Mouse (Mus musculus) liver, embryonic 14.5 days (tissue): Measurements from ENCODE around the gene Cactin. TPM values are rescaled to one million over a fixed set of nuclear protein-coding genes. Genes with fewer than 3 reads are reported as not detected.
A peak's percentile ranks its signal among the peaks of the same experiment; 100 is the strongest.

ENCODE experiments used
- ATAC-seq: fragments of 200-750 bp; cut with Nextera tagmentation; 2 replicates; pipeline ENCODE4 v1.8.0; 2017; ENCODE audit warnings: moderate number of reproducible peaks, mild to moderate bottlenecking, moderate library complexity; ENCODE audit not compliant: insufficient read depth
- DNase-seq, 3 experiments: peaks; one replicate each; pipeline ENCODE4 v3.0.0-alpha.2; 2012 to 2013; ENCODE audit warnings: low read depth in 3 of 3, low spot score in 3 of 3
- H3K27ac ChIP-seq: fragments of 300-500 bp; sonication (generic); 2 replicates; pipeline ENCODE4 v1.5.1; 2014; ENCODE audit warnings: moderate library complexity, mild to moderate bottlenecking, control low read depth, inconsistent platforms
- H3K27me3 ChIP-seq: fragments of 300-500 bp; sonication (generic); 2 replicates; pipeline ENCODE4 v1.6.1; 2014; ENCODE audit warnings: mild to moderate bottlenecking, low read length, moderate library complexity; ENCODE audit not compliant: control insufficient read depth, insufficient read depth
- H3K36me3 ChIP-seq: fragments of 300-500 bp; sonication (generic); replicated peaks from 2 replicates; pipeline ENCODE4 v1.6.1; 2014; ENCODE audit warnings: low read depth; ENCODE audit not compliant: control insufficient read depth, insufficient read depth
- H3K4me1 ChIP-seq, 2 experiments: fragments of 200-500 bp in 1 of 2; fragments of 300-500 bp in 1 of 2; sonication (generic) in 1 of 2; replicated peaks; 2 replicates each; pipeline ENCODE4 v1.6.1; 2012 to 2014; ENCODE audit warnings: antibody characterized with exemption in 1 of 2, inconsistent platforms in 1 of 2, low read length in 1 of 2; ENCODE audit not compliant: control insufficient read depth in 2 of 2, insufficient read depth in 2 of 2
- H3K4me2 ChIP-seq: fragments of 300-500 bp; sonication (generic); 2 replicates; pipeline ENCODE4 v1.6.1; 2014; ENCODE audit warnings: low read depth, mild to moderate bottlenecking, control low read depth, moderate library complexity
- H3K4me3 ChIP-seq, 2 experiments: fragments of 200-500 bp in 1 of 2; fragments of 300-500 bp in 1 of 2; sonication (generic) in 1 of 2; 2 replicates each; pipeline ENCODE4 v1.5.1; 2012 to 2014; ENCODE audit warnings: low read depth in 2 of 2, low read length in 2 of 2, mild to moderate bottlenecking in 2 of 2, control low read depth in 1 of 2, inconsistent platforms in 1 of 2, moderate library complexity in 1 of 2; ENCODE audit not compliant: insufficient read depth in 1 of 2
- H3K9ac ChIP-seq: fragments of 300-500 bp; sonication (generic); replicated peaks from 2 replicates; pipeline ENCODE4 v1.6.1; 2014; ENCODE audit warnings: mild to moderate bottlenecking, control low read depth, moderate library complexity
- H3K9me3 ChIP-seq: fragments of 300-500 bp; sonication (generic); 2 replicates; pipeline ENCODE4 v1.6.1; 2016; ENCODE audit warnings: low read length, mixed read lengths; ENCODE audit not compliant: control insufficient read depth
- CTCF ChIP-seq: IDR thresholded peaks from 2 replicates; pipeline ENCODE4 v1.5.1; 2016; ENCODE audit warnings: antibody characterized with exemption, low read depth, control low read depth
- EP300 ChIP-seq: IDR thresholded peaks from 2 replicates; pipeline ENCODE4 v1.6.1; 2016; ENCODE audit warnings: antibody characterized with exemption, low read depth
- WGBS: fragments of 180-500 bp; shearing (Covaris S2); extraction: QIAGEN DNeasy Blood & Tissue Kit; methylation state at CpG from one replicate; pipeline ENCODE4 v1.1.7; 2014; ENCODE audit not compliant: insufficient replicate concordance; 5-methylcytosine and 5-hydroxymethylcytosine counted together
- polyA plus RNA-seq, 2 experiments: library from polyadenylated mRNA; depleted of rRNA in 1 of 2; stranded (reverse) in 1 of 2; unstranded in 1 of 2; fragments of >200 nt; fragmentation: Nextera tagmentation in 1 of 2; extraction: Ambion mirVana in 1 of 2; gene quantifications; 2 replicates each; pipeline versions ENCODE4 v1.2.1 to v1.2.3; 2012 to 2014

The Cactin gene
- polyA plus RNA-seq, 2 experiments, result 12.1 to 24.3 TPM

- TF ChIP-seq CTCF (no peak), EP300 (no peak)
- no peak for DNase-seq
- no peak overlapping the region for H3K27ac ChIP-seq
- H3K9ac ChIP-seq, result no peak overlapping the region
- no peak overlapping the region for H3K4me2 ChIP-seq
- peaks cover 49% of the 10 kb centered on the region for H3K36me3 ChIP-seq
- no peak for ATAC-seq
- WGBS, result 94% methylated on average over 18 of the region's 18 CpGs
- H3K27me3 ChIP-seq, result no peaks in the 10 kb centered on the region
- peaks cover 7 to 16% of the 10 kb centered on the region in 2 experiments for H3K4me1 ChIP-seq
- no peaks in the 10 kb centered on the region for H3K9me3 ChIP-seq
- no peak overlapping the region for H3K4me3 ChIP-seq
These were observed 3.1 kb downstream of the Cactin start for GRCm38 (mm10) chr10:81323791-81324530.

- no peaks in the 10 kb centered on the region for H3K27me3 ChIP-seq
- H3K36me3 ChIP-seq, result peaks cover 49% of the 10 kb centered on the region
- no peak overlapping the region for H3K4me2 ChIP-seq
- WGBS, result 91% methylated on average over 21 of the region's 21 CpGs
- no peak overlapping the region for H3K9ac ChIP-seq
- no peak for TF ChIP-seq CTCF
- TF ChIP-seq EP300, result no peak
- no peak for ATAC-seq
- no peak for DNase-seq
- no peaks in the 10 kb centered on the region for H3K9me3 ChIP-seq
- no peak overlapping the region for H3K4me3 ChIP-seq
- no peak overlapping the region for H3K27ac ChIP-seq
- H3K4me1 ChIP-seq, result peaks cover 0 to 8% of the 10 kb centered on the region in 2 experiments; a peak in 3 of 4 replicates
These were observed 4.3 kb downstream of the Cactin start for GRCm38 (mm10) chr10:81325176-81325575.

- H3K4me1 ChIP-seq, result peaks cover 0 to 8% of the 10 kb centered on the region in 2 experiments; a peak in 3 of 4 replicates
- H3K27ac ChIP-seq, result no peak overlapping the region
- WGBS, result 88% methylated on average over 18 of the region's 18 CpGs
- H3K36me3 ChIP-seq, result peaks cover 49% of the 10 kb centered on the region
- H3K4me2 ChIP-seq, result no peak overlapping the region
- DNase-seq (no peak), ATAC-seq (no peak)
- TF ChIP-seq EP300, result no peak
- no peak for TF ChIP-seq CTCF
- no peaks in the 10 kb centered on the region for H3K27me3 ChIP-seq
- H3K9ac ChIP-seq, result no peak overlapping the region
- no peak overlapping the region for H3K4me3 ChIP-seq
- no peaks in the 10 kb centered on the region for H3K9me3 ChIP-seq
These were observed 4.9 kb downstream of the Cactin start for GRCm38 (mm10) chr10:81325781-81326180.

GRCm38 (mm10) chr10:81326858-81327257 is 6.0 kb downstream of the Cactin start:
- ATAC-seq (no peak), DNase-seq (no peak)
- Histone ChIP-seq H3K9ac (no peak overlapping the region), H3K4me3 (no peak overlapping the region), H3K27me3 (no peaks in the 10 kb centered on the region), H3K4me2 (no peak overlapping the region), H3K36me3 (peaks cover 49% of the 10 kb centered on the region), H3K9me3 (no peaks in the 10 kb centered on the region), H3K4me1 (peaks cover 0 to 5% of the 10 kb centered on the region in 2 experiments; a peak in 3 of 4 replicates), H3K27ac (no peak overlapping the region)
- WGBS, result 44% methylated on average over 6 of the region's 6 CpGs
- TF ChIP-seq CTCF (no peak), EP300 (no peak)

GRCm38 (mm10) chr10:81327959-81328358 is 7.1 kb downstream of the Cactin start:
- peak; percentile 6; the same call in 1 of the 2 replicates for ATAC-seq
- Histone ChIP-seq H3K9me3 (no peaks in the 10 kb centered on the region), H3K4me1 (peaks cover 0 to 5% of the 10 kb centered on the region in 2 experiments; a peak in 2 of 4 replicates), H3K27ac (no peak overlapping the region), H3K4me2 (no peak overlapping the region), H3K36me3 (peaks cover 43% of the 10 kb centered on the region), H3K27me3 (no peaks in the 10 kb centered on the region; the same call in 1 of the 2 replicates), H3K4me3 (no peak overlapping the region), H3K9ac (no peak overlapping the region)
- WGBS, result 23% methylated on average over 2 of the region's 2 CpGs
- TF ChIP-seq CTCF (no peak), EP300 (no peak)
- no peak for DNase-seq
